ENCODE assay signal across 8 mouse cellular contexts in genomic region chr10:111031511-111032365, GRCm38 (mm10). TPM values are rescaled to one million over a fixed set of nuclear protein-coding genes. Genes with fewer than 3 reads are reported as not detected.
DNase-seq lines count a peak whose midpoint lies in the region; ATAC-seq and TF ChIP-seq lines count a peak whose summit lies in the region.

No protein-coding gene starts in this region.

- H3K27me3 ChIP-seq in lung, embryonic 14.5 days (ENCODE audit: insufficient read depth, low read length): no peaks in the 10 kb centered on the region
- no peaks in the 10 kb centered on the region for H3K27me3 ChIP-seq in embryonic facial prominence, embryonic 10.5 days (replicated peaks; ENCODE audit: low read depth, poor library complexity, severe bottlenecking)
- H3K27me3 ChIP-seq in liver, embryonic 12.5 days (replicated peaks): no peaks in the 10 kb centered on the region; the same call in 1 of the 2 replicates

- no peak for TF ChIP-seq CTCF in lung, embryonic 14.5 days (IDR thresholded peaks at IDR 0.05; ENCODE audit: low read depth)

- DNase-seq in lung, embryonic 14.5 days: peak; percentile 22
- no peak for DNase-seq in lung, adult 18-20 months
- no peak for DNase-seq in embryonic facial prominence, embryonic 10.5 days (ENCODE audit: low spot score)
- peak; percentile 36 for DNase-seq in heart, adult 8-10 months (ENCODE audit: low spot score)
- peak; percentile 40 for DNase-seq in kidney, adult 9 months
- DNase-seq in retina, postnatal 1 day: peak; percentile 30
- DNase-seq in ovary, postnatal 36 days (ENCODE audit: low spot score): no peak

- no peaks in the 10 kb centered on the region for H3K4me1 ChIP-seq in lung, embryonic 14.5 days (ENCODE audit: insufficient read depth)
- peaks cover 10% of the 10 kb centered on the region; the same call in 1 of the 2 replicates for H3K4me1 ChIP-seq in embryonic facial prominence, embryonic 10.5 days
- H3K4me1 ChIP-seq in liver, embryonic 12.5 days: 0 out of 2 replicates have a peak, but pooled peaks cover 5% of the 10 kb centered on the region

- H3K9me3 ChIP-seq in lung, embryonic 14.5 days (ENCODE audit: low read depth, low read length): no peaks in the 10 kb centered on the region
- no peaks in the 10 kb centered on the region for H3K9me3 ChIP-seq in embryonic facial prominence, embryonic 10.5 days
- H3K9me3 ChIP-seq in liver, embryonic 12.5 days (replicated peaks): no peaks in the 10 kb centered on the region

- H3K4me2 ChIP-seq in lung, embryonic 14.5 days: peak overlapping the region; percentile 53
- H3K4me2 ChIP-seq in liver, embryonic 12.5 days: peak overlapping the region; percentile 53

- no peaks in the 10 kb centered on the region for H3K36me3 ChIP-seq in lung, embryonic 14.5 days (ENCODE audit: insufficient read depth)
- no peaks in the 10 kb centered on the region for H3K36me3 ChIP-seq in embryonic facial prominence, embryonic 10.5 days (replicated peaks)
- H3K36me3 ChIP-seq in liver, embryonic 12.5 days: no peaks in the 10 kb centered on the region

- H3K9ac ChIP-seq in lung, embryonic 14.5 days: no peak overlapping the region
- 0 out of 2 replicates have a peak overlapping the region, but pooled peaks have one; percentile 7 for H3K9ac ChIP-seq in liver, embryonic 12.5 days

- no peak for ATAC-seq in lung, embryonic 14.5 days (ENCODE audit: insufficient read depth)
- ATAC-seq in liver, embryonic 12.5 days: no peak

- peak overlapping the region; percentile 8; the same call in 1 of the 2 replicates for H3K4me3 ChIP-seq in lung, embryonic 14.5 days (ENCODE audit: low read depth, low read length)
- peak overlapping the region; percentile 34; the same call in 1 of the 2 replicates for H3K4me3 ChIP-seq in embryonic facial prominence, embryonic 10.5 days
- H3K4me3 ChIP-seq in liver, embryonic 12.5 days: peak overlapping the region; percentile 36

- no peak overlapping the region for H3K27ac ChIP-seq in lung, embryonic 14.5 days (ENCODE audit: low read depth)
- H3K27ac ChIP-seq in embryonic facial prominence, embryonic 10.5 days (replicated peaks): no peak overlapping the region
- no peak overlapping the region for H3K27ac ChIP-seq in liver, embryonic 12.5 days

- WGBS in lung, embryonic 14.5 days: 34% methylated on average over 20 of the region's 20 CpGs
- WGBS in embryonic facial prominence, embryonic 10.5 days: 42% methylated on average over 20 of the region's 20 CpGs
- 25% methylated on average over 20 of the region's 20 CpGs for WGBS in liver, embryonic 12.5 days (ENCODE audit: insufficient replicate concordance)

RNA-seq across cellular contexts. Expression of gene Zdhhc17, which starts 21.8 kb away (rescaled TPM):
- polyA plus RNA-seq in lung, embryonic 14.5 days (2014; fragmentation: Nextera tagmentation; extraction: Ambion mirVana): 21.2 and 27.0 TPM in 2 replicates
- polyA plus RNA-seq in embryonic facial prominence, embryonic 10.5 days (2016; fragmentation: Nextera tagmentation; extraction: Ambion mirVana): 28.1 and 29.3 TPM in 2 replicates
- 10 to 100 TPM; 20.8 to 27.2 (median 23.2) TPM for total RNA-seq in heart, adult 8-10 months (2022)
- 7.7 and 9.1 TPM in 2 replicates for polyA plus RNA-seq in liver, embryonic 12.5 days (2016; fragmentation: Nextera tagmentation; extraction: Ambion mirVana)

Comparison
In these comparisons a context has a peak if more than half of its experiments do, and no peak if none do; other contexts are left out.
1. DNase-seq: peak in lung, embryonic 14.5 days (single experiment), heart, adult 8-10 months (single experiment), kidney, adult 9 months (single experiment) and retina, postnatal 1 day (single experiment); none in lung, adult 18-20 months (0 of 2), embryonic facial prominence, embryonic 10.5 days (single experiment) and ovary, postnatal 36 days (single experiment).
2. Peak in every context shown above with its lines, with median percentiles within 50 percentile points of each other: H3K4me3 ChIP-seq.